Mouse (Mus musculus) spleen, adult 2 months (tissue): ENCODE data around the gene Zbtb20.

Experiments
- CTCF ChIP-seq: fragments of 200-500 bp; IDR thresholded peaks from 2 replicates; pipeline ENCODE4 v1.5.1; 2011; ENCODE audit warnings: mild to moderate bottlenecking, inconsistent platforms; ENCODE audit not compliant: insufficient read depth, insufficient read length, insufficient replicate concordance; ENCODE audit errors: extremely low read depth
- POLR2A ChIP-seq: fragments of 200-500 bp; IDR thresholded peaks from 2 replicates; pipeline ENCODE4 v1.6.1; 2011; ENCODE audit warnings: low read depth, low read length, inconsistent platforms

GRCm38 (mm10) chr16:43646943-43647342, 771.3 kb downstream of the Zbtb20 start:
- TF ChIP-seq CTCF (no peak), POLR2A (no peak)
